Mouse (Mus musculus) Muller cell, postnatal 12 days (primary cell): ENCODE data around the gene Mpped1.

Experiments
- DNase-seq: peaks from one replicate; pipeline ENCODE4 v3.0.0-alpha.2; 2015; ENCODE audit errors: inconsistent ontology term

Gene Mpped1

DNA sequence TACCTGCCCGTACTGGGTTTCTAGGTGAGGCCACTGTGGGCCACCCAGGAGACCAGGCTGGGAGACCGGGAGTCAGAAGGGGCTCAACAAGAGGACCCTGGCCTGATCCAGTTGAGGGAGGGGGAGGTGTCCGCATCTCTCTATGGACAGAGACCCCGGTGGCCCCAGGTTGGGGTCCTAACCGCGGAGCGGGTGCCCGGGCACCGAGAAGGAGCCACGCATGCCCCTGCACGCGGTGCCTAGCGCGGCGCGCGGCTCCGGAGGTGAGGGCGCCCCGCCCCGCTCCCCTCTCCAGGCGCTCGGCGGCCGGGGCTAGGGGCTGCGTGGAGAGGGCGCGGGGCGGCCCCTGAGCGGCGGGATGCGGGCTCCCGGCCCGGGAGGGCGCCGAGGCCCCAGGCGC, at the start of gene Mpped1:
Gene Mpped1, plus strand, starts transcription at position 81 of the 400 bp plus-strand sequence.
- no peak for DNase-seq

- no peak for DNase-seq
Measured at GRCm38 (mm10) chr15:83740676-83741422, 38.4 kb upstream of the Mpped1 start.

DNA sequence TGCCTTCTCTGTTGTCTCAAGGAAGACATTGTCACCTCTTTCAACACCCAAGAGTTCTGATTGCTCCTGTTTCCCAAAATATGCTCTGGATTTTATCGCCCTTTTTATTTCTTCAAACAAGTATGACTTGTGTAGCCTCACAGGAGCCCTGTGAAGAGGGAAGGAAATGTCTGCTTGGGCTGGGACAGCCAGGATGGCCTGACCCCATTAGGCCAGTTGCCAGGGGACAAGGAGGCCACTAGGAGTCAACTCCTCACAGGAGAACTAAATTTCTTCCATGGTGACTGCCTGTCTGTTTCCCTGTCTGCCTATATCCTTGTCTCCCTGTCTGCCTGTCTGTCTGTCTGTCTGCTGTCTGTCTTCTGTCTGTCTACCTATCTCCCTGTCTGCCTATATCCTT, 37.2 kb upstream of the Mpped1 start:
- DNase-seq: no peak

DNA sequence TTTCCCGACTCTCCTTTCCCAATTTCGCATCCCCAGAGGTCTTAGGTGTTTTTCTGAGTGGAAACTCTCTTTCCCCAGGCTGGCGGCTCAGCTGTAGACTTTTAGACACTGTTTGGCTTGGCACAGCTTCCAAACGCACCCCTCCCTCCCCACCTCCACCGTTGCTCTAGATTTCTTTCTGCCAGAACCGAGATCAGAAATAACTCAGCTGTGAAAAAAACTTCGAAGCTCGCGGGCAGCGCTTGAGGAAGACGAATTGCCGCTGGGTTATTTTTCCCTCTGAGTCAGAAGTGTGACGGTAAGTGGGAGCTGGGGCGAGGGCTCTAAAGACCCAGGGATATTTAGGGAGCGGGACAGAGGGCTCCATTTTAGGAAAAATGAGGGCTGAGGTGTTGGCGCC, 33.0 kb upstream of the Mpped1 start:
- DNase-seq: peak; percentile 84

DNA sequence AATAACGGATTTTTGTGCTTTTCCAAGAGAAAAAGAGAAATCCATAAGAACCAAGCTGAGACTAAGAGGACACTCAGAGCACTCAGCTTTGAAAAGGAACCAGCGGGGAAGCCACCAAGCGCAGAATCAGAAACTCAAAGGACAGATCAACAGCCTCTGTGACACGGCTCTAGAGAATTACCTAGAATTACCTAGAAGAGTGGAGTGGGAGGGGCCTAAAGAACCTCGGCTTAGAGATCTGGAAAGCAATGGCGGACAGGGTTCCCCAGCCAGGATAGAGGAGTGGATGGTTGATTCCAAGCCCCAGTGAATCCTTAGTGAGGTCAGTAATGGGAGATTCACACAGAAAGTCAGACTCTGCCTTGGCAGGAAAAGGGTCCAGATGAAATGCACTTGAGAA, 30.3 kb upstream of the Mpped1 start:
- DNase-seq: no peak

- DNase-seq: no peak
Measured at GRCm38 (mm10) chr15:83749436-83749835, 29.8 kb upstream of the Mpped1 start.

DNA sequence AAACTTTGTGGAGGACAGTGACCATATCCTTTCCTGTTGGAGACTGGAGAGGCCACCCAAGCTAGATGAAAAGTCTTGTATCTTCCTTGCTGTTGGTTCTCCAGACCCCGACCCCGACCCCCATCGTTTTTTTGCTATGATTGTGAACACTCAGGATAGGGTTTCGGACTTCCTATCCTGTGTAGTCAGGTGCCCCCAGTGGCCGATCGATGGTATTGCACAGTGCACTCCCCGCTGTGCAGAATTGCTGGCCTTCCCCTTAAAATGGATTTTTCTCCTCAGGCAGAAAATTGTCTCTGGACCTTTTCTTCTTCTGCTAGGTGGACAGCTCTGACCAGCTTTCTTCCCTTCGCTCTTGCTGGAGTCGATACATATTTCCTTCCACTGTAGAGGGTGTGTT, 22.5 kb upstream of the Mpped1 start:
- no peak for DNase-seq

DNA sequence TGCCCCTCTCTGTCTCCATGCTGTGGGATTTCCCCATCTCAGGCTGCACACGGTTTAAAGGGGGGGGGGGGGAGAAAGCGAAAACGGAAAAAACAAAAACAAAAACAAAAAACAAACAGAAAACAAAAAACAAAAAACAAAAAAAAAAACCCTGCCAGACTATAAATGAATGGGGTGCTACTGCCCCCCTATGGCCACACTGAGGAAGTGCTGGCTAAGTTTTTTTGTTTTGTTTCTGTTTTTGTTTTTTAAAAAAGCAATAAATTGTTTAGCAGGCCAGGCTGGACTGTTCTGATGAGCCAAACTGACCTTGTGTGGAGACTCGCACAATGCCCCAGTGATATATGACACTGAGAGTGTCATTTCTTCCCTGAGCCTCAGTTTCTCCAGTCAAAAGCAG, 20.3 kb upstream of the Mpped1 start:
- DNase-seq: peak; percentile 16

DNA sequence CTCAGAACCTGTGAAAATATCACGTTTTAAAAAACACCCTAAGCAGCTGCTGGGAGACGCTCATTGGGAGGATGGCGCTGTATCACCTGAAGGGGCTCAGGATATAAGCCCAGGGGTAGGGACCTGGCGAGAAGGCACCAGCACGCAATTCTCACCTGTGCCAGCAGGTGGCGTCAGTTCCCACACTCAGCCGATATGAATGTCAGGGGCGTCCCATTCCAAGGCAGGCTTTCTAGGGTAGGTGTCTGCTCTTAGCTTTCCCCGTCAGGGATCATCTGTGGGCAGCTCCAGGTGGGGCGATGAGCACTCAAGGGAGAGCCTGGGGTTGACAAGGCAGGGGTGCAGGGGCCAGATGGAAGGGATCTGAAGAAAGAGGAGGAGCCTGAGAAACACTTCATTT, 18.6 kb upstream of the Mpped1 start:
- DNase-seq: no peak

GRCm38 (mm10) chr15:83761512-83761911, 17.8 kb upstream of the Mpped1 start:
- no peak for DNase-seq

DNA sequence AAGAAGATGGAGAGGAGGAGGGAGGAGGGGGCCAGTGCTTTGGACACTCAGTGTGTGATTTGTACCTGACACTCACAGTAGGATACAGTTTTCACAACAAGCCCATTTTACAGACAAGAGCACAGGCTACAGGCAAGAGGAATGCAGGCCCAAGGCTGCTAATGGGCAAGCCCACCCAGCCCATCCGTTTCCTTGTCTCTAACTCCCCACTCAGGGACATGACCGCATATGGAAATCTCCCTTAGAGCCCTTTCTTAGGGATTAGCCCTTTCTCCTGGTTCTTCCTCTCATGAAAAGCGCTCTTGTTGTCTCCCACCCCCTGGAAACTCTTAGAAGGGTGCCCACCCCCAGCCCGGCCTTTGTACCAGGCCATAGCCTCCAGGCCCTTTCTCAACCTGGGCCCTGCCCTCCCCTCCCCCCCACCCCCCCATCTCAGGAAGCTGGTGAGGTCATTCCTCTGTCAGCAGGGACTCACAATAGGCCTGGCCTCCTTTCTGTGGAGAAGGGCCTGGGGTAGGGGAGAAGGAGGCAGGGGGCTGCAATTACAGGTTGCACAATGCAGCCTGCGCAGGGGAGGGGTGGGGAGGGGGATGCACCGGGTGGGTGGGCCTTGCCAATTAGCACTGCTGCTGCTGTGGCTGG, 13.8 kb upstream of the Mpped1 start:
- no peak for DNase-seq

DNA sequence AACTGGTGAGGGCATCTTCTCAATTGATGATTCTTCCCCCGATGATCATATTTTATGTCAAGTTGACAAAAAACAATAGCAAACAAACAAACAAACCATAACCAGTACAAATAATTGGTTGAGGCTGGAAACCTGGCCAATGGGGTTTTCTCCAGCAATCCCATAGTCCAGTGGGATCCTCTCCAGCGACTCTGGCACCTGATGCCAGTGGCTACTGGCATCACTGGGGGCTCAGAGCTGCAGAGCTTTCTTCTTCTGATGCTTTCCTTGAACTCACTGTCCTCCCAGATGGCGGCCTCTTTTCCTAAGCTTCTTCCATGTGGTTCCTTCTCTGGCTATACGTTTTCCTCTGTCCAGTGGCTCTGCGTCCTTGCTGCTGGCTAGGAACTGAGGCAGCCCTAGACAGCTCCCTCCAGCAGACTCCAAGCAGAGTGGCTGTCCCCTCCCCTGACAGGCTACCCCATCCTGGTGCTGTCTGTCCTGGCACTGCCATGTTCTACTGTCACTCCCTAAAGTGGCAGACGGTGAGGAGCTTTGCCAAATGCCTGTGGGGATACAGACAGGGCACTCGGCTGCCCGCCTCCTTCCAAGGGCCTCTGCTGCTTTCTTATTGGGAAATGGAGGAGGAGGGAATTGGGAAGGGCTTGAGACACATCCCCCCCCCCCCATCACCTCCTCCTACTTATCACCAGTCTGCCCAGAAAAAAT, 7.8 kb upstream of the Mpped1 start:
- DNase-seq: no peak

DNA sequence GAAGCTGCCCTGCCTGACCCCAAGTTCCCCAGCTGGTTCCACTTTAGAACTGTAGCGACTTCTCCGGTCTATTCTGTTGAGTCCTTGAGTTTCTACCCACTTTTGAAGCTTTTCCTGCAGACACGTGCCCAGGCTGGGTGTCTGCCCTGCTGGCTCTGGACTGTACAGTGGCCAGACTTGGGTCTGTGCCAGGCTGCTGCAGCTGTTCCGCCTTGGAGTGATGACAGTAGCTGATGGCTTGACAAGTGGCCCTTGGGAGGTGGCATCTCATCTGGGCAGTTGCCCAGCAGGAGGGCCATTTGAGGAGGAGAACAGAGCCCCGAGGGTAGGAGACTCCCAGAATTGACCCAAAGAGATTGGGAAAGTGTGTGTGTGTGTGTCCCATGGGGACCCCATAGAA, 6.8 kb upstream of the Mpped1 start:
- peak; percentile 11 for DNase-seq

DNA sequence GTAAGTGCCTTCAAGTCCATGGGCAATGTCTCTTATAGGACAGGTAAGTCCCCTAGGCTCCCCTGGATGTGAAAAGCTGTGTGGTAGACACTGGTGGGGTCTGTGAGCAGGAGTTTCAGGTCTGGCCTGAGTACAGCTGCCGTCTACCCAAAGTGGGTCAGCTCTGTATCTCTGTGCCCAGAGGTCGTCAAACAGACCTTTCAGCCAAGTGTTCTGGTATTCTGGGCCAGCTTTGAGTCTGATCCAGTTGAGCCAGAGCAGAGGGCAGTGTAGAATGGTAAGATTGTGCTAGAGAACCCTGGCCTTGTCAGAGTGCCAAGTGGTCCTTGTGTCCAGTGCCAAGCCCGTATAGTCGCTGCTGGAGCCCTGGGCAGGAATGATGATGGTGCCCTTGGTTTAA, 6.3 kb upstream of the Mpped1 start:
- DNase-seq: peak; percentile 17

- no peak for DNase-seq
Measured at GRCm38 (mm10) chr15:83774922-83775321, 4.3 kb upstream of the Mpped1 start.

GRCm38 (mm10) chr15:83776265-83777000, 2.8 kb upstream of the Mpped1 start:
- no peak for DNase-seq

DNA sequence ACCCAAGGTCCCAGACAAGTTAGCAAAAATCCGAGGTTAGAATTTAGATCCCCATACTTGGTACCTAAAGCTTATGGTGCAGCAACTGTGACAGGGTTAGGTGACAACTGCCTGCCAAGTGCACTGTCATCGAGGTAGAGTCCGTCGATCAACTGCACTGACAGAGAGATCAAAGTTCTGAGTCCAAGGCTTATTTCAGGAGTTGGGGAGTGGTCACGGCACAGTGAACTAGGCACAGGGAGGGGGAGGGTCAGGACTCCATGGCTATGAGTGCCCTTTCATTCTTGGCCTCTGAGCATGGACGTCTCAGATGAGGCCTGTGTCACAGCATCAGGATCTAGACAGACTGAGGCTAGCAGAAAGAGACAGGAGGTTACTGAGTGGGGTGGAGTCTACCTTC, 1.8 kb upstream of the Mpped1 start:
- no peak for DNase-seq

DNA sequence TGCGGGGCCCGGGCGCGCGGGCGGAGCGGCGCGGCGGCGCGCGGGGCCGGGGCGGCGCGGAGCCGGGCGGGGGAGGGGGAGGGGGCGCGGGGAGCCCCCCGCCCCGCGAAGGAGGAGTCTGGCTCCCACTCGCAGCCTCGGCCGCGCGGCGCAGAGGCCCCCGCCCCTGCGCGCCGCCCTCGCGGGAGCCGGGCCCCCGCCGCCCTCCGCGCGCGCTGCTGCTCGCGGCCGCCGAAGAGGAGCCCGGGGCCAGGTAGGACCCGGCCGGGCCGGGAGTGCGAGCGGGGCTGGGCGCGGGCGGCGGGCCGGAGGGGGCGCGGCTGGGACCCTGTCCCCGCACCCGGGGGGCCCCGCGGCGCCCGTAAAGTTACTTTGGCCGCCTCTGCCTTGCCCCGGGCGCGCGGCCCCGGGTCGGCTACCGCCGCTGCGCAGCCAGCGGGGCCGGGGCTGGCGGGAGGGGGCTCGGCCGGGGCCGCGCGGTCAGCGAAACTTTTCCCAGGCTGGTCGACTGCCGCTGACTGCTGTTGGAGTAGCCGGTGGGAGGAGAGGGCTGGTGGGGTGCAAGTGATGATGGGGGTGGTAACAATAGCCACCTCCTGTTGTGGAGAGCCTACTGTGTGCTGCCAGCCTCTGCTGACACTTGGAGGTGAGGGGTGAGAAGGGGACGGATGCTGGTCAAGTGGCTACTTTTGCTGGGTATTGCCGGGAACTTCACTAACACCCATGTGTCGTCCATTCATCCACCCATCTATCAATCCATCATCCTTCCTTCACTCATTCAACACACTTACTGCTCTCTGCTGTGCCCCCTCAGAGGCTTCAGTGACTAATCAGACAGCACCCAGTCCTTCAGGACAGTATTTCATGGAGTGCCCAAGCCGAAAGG, 831 bp downstream of the Mpped1 start:
- no peak for DNase-seq

- no peak for DNase-seq
Measured at GRCm38 (mm10) chr15:83781304-83781703, 2.0 kb downstream of the Mpped1 start.

DNA sequence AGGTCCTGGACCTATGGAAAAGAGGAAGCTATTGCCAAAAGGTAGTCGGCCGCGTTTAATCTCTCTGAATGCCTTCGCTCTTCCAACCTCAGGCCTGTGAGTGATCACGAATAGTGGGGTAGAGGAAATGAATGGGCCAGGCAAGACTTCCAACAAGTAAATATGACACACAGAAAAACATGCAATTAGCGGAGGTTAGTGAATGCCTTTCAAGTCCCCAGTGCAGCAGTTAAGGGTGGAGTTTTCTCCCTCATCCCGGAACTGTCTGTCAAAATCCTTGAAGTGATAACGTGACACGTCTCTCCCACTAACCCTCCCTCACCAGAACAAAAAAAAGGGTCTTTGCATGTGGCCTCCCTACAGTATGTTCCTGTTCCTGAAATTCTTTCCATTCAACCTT, 3.0 kb downstream of the Mpped1 start:
- no peak for DNase-seq

DNA sequence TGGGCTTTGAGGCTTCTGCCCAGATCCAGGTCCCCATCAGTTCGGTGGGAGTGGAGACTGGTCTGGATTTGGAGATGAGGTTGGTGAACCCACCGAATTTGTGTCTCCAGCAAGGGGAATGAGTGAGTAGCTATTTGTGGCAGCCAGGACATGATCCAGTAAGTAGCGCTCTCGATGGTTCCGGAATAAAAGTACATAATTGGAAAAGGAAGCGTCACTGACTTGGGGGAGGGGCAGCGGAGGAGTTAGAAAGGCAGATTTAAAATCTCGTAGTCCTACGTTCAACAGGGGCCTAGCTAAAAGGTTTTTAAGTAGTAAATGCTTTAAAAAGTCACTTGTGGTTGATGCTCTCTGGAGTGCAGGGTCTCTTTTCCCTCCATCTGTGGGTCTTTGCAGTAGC, 5.5 kb downstream of the Mpped1 start:
- DNase-seq: no peak
